Comparison of ENCODE assay signal across 8 mouse cellular contexts in the genomic region with DNA sequence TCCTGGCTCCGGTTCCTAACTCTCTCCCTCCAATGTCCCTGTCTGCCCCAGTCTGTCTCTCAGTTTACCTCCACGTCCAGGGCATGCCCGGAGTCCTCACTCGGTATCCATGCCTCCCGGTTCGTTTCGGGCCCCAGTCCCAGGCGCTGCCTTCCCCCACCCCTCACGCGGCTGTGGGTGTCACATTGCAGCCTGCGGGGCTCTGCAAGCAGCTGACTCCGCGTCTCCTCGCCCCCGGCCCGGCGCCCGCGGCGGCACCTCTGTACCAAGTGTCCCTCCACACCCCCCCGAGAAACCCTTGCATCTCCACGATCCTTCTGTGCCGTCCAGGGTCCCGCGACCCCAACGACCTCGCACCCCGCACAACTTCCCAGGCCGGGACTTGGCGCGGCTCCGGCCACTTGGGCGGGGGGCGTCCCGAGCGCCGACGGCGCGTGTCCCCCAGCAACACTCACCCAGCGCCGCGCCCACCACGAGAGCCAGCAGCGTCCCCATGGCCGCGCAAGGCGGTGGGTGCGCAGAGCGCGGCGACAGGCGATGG. TPM values are rescaled to one million over a fixed set of nuclear protein-coding genes. Genes with fewer than 3 reads are reported as not detected.
A peak's percentile ranks its signal among the peaks of the same experiment; 100 is the strongest.
DNase-seq lines count a peak whose midpoint lies in the region; ATAC-seq and TF ChIP-seq lines count a peak whose summit lies in the region.
"Had no signal": no experiment of that assay in that cellular context is flagged by ENCODE, and none has a peak within 500 bp of the region (broad histone marks: within the 10 kb centered on the region; RNA-seq: fewer than 3 reads in every experiment).

No protein-coding gene starts in this region.

- H3K4me3 ChIP-seq in lung, adult 2 months (replicated peaks; ENCODE audit: extremely low read depth, low read depth, low read length) = peak overlapping the region; percentile 42
- H3K4me3 ChIP-seq in liver, embryonic 12.5 days = peak overlapping the region; percentile 54

- H3K4me2 ChIP-seq in liver, embryonic 12.5 days = peak overlapping the region; percentile 73

- intact Hi-C loops in gastrocnemius, postnatal 14 days (cut with DNase I; ENCODE audit: low total_unique reads) = loop anchor here (2.0 kb wide), 1 partner anchor 23 kb away; no protein-coding TSS in a partner anchor

- no peak overlapping the region for H3K27ac ChIP-seq in liver, embryonic 12.5 days

- no peaks in the 10 kb centered on the region for H3K4me1 ChIP-seq in lung, adult 2 months (ENCODE audit: control insufficient read depth, insufficient read depth, low read length)
- H3K4me1 ChIP-seq in liver, embryonic 12.5 days = peaks cover 11% of the 10 kb centered on the region; the same call in 1 of the 2 replicates

- no peaks in the 10 kb centered on the region for H3K9me3 ChIP-seq in liver, embryonic 12.5 days (replicated peaks)

- 2% methylated on average over 52 of the region's 53 CpGs for WGBS in lung, adult 2 months
- 2% methylated on average over 49 of the region's 53 CpGs for WGBS in liver, embryonic 12.5 days (ENCODE audit: insufficient replicate concordance)

- peaks cover 55% of the 10 kb centered on the region for H3K27me3 ChIP-seq in liver, embryonic 12.5 days (replicated peaks)

- no peak for DNase-seq in lung, adult 2 months
- no peak for DNase-seq in lung, postnatal 25 days (ENCODE audit: low spot score)
- DNase-seq in cerebellum, postnatal 25 days = peak; percentile 67 to 72
- DNase-seq in gastrocnemius, postnatal 14 days = peak; percentile 70
- peak; percentile 81 for DNase-seq in skeletal muscle tissue, adult 2 months (ENCODE audit: low read depth, low spot score)
- no peak for DNase-seq in thymus, postnatal 25 days

- H3K36me3 ChIP-seq in liver, embryonic 12.5 days = peaks cover 32% of the 10 kb centered on the region

- peak overlapping the region; percentile 39 for H3K9ac ChIP-seq in liver, embryonic 12.5 days

- TF ChIP-seq CTCF in lung, adult 2 months (IDR thresholded peaks at IDR 0.05; ENCODE audit: insufficient read depth, low read length) = no peak

- ATAC-seq in liver, embryonic 12.5 days = no peak

- TF ChIP-seq POLR2A in lung, adult 2 months (IDR thresholded peaks at IDR 0.05; ENCODE audit: borderline replicate concordance, extremely low read depth, low read depth, low read length) = no peak

RNA-seq across cellular contexts. Expression of a gene that starts 0.5 kb away (rescaled TPM):
- polyA plus RNA-seq in lung, adult 2 months (2012; rRNA removed) = 26.6 and 43.9 TPM in 2 replicates
- 100 to 1,000 TPM; 443 to 446 TPM for total RNA-seq in gastrocnemius, postnatal 14 days (2021)
- 0.97 and 1.2 TPM in 2 replicates for polyA plus RNA-seq in liver, embryonic 12.5 days (2016; fragmentation: Nextera tagmentation; extraction: Ambion mirVana)
- total RNA-seq: common myeloid progenitor, adult 5-6 weeks had no signal

RNA-seq across cellular contexts. Expression of a gene that starts 11.2 kb away (rescaled TPM):
- 30.1 and 34.5 TPM in 2 replicates for polyA plus RNA-seq in lung, adult 2 months (2012; rRNA removed)
- total RNA-seq in gastrocnemius, postnatal 14 days (2021) = 1 to 10 TPM; 7.6 to 9.6 TPM
- polyA plus RNA-seq in liver, embryonic 12.5 days (2016; fragmentation: Nextera tagmentation; extraction: Ambion mirVana) = 33.2 and 36.2 TPM in 2 replicates

RNA-seq across cellular contexts. Expression of a gene that starts 29.4 kb away (rescaled TPM):
- polyA plus RNA-seq in lung, adult 2 months (2012; rRNA removed) = 103 and 113 TPM in 2 replicates
- 10 to 100 TPM; 23.9 to 36.8 TPM for total RNA-seq in gastrocnemius, postnatal 14 days (2021)
- 20.3 and 21.2 TPM in 2 replicates for polyA plus RNA-seq in liver, embryonic 12.5 days (2016; fragmentation: Nextera tagmentation; extraction: Ambion mirVana)

RNA-seq across cellular contexts. Expression of a gene that starts 49.8 kb away (rescaled TPM):
- polyA plus RNA-seq in lung, adult 2 months (2012; rRNA removed) = 16.4 and 43.2 TPM in 2 replicates
- total RNA-seq in gastrocnemius, postnatal 14 days (2021) = 1 to 10 TPM; 1.9 to 3.3 TPM
- polyA plus RNA-seq in liver, embryonic 12.5 days (2016; fragmentation: Nextera tagmentation; extraction: Ambion mirVana) = 0.67 and 0.86 TPM in 2 replicates
- total RNA-seq: common myeloid progenitor, adult 5-6 weeks had no signal

Comparison
In these comparisons a context has a peak if more than half of its experiments do, and no peak if none do; other contexts are left out.
1. DNase-seq: peak in cerebellum, postnatal 25 days (2 of 2), gastrocnemius, postnatal 14 days (single experiment) and skeletal muscle tissue, adult 2 months (single experiment); none in lung, adult 2 months (single experiment), lung, postnatal 25 days (single experiment) and thymus, postnatal 25 days (single experiment).
2. RNA of a gene that starts 0.5 kb away (polyA plus RNA-seq): 26.6 to 43.9 TPM in lung, adult 2 months; 0.97 to 1.2 TPM in liver, embryonic 12.5 days; every median in the first group is over 10 times any median in the second.